Mouse (Mus musculus) forebrain, embryonic 11.5 days (tissue): ENCODE measurements at regions not wholly inside any gene's neighbourhood (a gene's known extent, or its start where the extent isn't known, plus 50 kb on each side); places are given as distances from the start of the nearest gene placed in this dataset.

ENCODE experiments used
- ATAC-seq: fragments of 200-750 bp; cut with Nextera tagmentation; replicated peaks from 2 replicates; pipeline ENCODE4 v1.8.0; 2017; ENCODE audit warnings: moderate TSS enrichment; ENCODE audit not compliant: low FRiP score
- DNase-seq: peaks from one replicate; pipeline ENCODE4 v3.0.0-alpha.2; 2017; ENCODE audit warnings: low spot score
- H3K27ac ChIP-seq: fragments of 300-500 bp; sonication (generic); 2 replicates; pipeline ENCODE4 v1.5.1; 2014; ENCODE audit warnings: low read depth, low read length
- H3K27me3 ChIP-seq: fragments of 300-500 bp; sonication (generic); 2 replicates; pipeline ENCODE4 v1.6.1; 2014; ENCODE audit warnings: mild to moderate bottlenecking, low read length, mixed read lengths; ENCODE audit not compliant: control insufficient read depth, insufficient read depth
- H3K36me3 ChIP-seq: fragments of 300-500 bp; sonication (generic); 2 replicates; pipeline ENCODE4 v1.6.1; 2014; ENCODE audit warnings: mild to moderate bottlenecking, low read length, moderate library complexity, mixed read lengths; ENCODE audit not compliant: control insufficient read depth, insufficient read depth
- H3K4me1 ChIP-seq: fragments of 300-500 bp; sonication (generic); replicated peaks from 2 replicates; pipeline ENCODE4 v1.6.1; 2014; ENCODE audit warnings: low read length, mixed read lengths; ENCODE audit not compliant: control insufficient read depth, insufficient read depth
- H3K4me2 ChIP-seq: fragments of 300-500 bp; sonication (generic); 2 replicates; pipeline ENCODE4 v1.6.1; 2014; ENCODE audit warnings: low read depth, mild to moderate bottlenecking, low read length, moderate library complexity, mixed read lengths; ENCODE audit not compliant: severe bottlenecking
- H3K4me3 ChIP-seq: fragments of 300-500 bp; sonication (generic); 2 replicates; pipeline ENCODE4 v1.5.1; 2014; ENCODE audit warnings: low read depth, low read length
- H3K9ac ChIP-seq: fragments of 300-500 bp; sonication (generic); 2 replicates; pipeline ENCODE4 v1.6.1; 2014; ENCODE audit warnings: low read length
- H3K9me3 ChIP-seq: fragments of 300-500 bp; sonication (generic); 2 replicates; pipeline ENCODE4 v1.6.1; 2016; ENCODE audit warnings: low read length, mixed read lengths; ENCODE audit not compliant: control insufficient read depth
- WGBS: fragments of 180-500 bp; shearing (Covaris S2); extraction: QIAGEN DNeasy Blood & Tissue Kit; methylation state at CpG from one replicate; pipeline ENCODE4 v1.1.7; 2014; 5-methylcytosine and 5-hydroxymethylcytosine counted together

DNA sequence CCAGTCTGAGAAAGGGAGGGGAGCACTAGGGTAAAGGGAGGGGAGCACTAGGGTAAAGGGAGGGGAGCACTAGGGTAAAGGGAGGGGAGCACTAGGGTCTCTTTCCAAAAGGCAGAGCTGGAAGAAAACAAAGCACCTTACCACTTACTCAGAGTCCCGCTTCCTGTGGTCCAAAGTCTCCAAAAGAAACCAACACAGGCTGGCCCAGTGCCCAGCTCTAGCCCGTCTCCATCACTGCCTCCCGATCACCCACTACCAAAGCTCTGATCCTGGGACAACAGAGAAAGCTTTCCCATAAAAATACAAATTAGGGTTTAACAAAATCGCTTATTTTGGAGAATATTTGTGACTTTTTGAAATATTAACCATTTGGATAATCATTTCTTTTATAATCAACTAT lies 188.4 kb upstream of the Ppp2r2d start:
- Histone ChIP-seq H3K27me3 (no peaks in the 10 kb centered on the region), H3K36me3 (no peaks in the 10 kb centered on the region), H3K4me1 (no peaks in the 10 kb centered on the region), H3K4me2 (no peak overlapping the region), H3K4me3 (no peak overlapping the region), H3K27ac (no peak overlapping the region), H3K9me3 (no peaks in the 10 kb centered on the region), H3K9ac (no peak overlapping the region)
- ATAC-seq (no peak), DNase-seq (no peak)
- WGBS, result 91% methylated on average over 4 of the region's 4 CpGs

DNA sequence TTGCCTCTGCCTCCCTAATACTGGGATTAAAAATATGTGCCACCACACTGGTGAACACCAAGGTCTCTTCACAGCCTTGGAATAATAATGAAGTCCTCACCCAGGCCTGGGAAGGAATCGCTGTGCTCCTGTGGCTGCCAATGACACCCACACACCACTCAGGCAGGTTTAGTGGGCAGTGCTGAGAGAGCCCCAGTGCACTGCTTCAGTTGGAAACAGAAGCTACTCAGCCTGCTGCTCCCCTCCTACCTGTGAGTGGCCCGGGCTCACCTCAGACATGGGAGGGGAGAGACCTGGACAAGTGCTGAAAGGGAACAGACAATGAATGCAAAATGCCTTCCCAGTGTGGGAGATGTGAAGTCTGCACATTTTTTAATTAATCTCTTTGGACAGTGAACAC lies 188.8 kb upstream of the Ppp2r2d start:
- Histone ChIP-seq H3K36me3 (no peaks in the 10 kb centered on the region), H3K9me3 (no peaks in the 10 kb centered on the region), H3K4me1 (no peaks in the 10 kb centered on the region), H3K4me2 (no peak overlapping the region), H3K9ac (no peak overlapping the region), H3K27me3 (no peaks in the 10 kb centered on the region), H3K4me3 (no peak overlapping the region), H3K27ac (no peak overlapping the region)
- ATAC-seq (no peak), DNase-seq (no peak)
- 88% methylated on average over 2 of the region's 2 CpGs for WGBS

DNA sequence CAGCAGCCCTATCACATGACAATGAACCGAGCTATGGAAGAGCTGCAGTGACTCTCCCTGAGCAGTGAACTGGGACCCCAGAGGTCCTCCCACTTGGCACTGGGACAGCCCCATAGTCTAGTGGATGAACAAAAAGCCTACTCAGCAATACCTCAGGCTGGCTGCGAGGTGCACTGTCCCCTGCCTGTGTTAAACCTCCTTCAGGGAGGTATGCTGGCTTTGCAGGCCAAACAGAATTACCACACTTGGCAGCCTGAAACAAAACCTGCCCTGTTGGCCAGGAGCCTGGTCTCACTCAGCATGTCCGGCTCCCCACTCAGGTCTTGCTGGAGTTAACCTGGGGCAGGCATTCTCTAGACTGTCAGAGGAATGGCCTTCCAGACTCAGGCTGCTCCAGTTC lies 189.9 kb upstream of the Ppp2r2d start:
- Histone ChIP-seq H3K36me3 (no peaks in the 10 kb centered on the region), H3K27me3 (no peaks in the 10 kb centered on the region), H3K4me2 (no peak overlapping the region), H3K4me3 (no peak overlapping the region), H3K27ac (no peak overlapping the region), H3K4me1 (no peaks in the 10 kb centered on the region), H3K9ac (no peak overlapping the region), H3K9me3 (no peaks in the 10 kb centered on the region)
- DNase-seq (no peak), ATAC-seq (no peak)
- WGBS, result 75% methylated on average over 3 of the region's 3 CpGs

DNA sequence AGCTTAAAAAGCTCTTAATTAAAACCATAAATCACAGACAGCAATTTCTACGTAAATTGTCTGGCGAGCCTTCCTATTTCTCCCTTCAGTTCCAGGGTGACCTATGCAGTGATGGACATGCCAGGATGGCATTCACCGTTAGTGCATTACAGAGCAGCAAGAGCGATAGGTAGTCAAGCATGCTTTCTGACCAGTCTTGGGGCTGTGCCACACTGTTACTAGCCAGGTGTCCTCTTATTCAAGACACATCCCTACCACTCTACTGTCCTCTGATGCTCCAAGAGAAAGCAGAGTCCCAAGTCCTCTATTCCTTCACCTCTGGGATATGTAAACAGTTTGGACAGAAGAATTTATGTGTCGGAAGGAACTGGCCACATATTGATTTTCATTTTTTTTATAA lies 194.9 kb upstream of the Ppp2r2d start:
- no peak overlapping the region for H3K4me2 ChIP-seq
- H3K9ac ChIP-seq, result no peak overlapping the region
- no peak for DNase-seq
- H3K4me1 ChIP-seq, result no peaks in the 10 kb centered on the region
- no peak overlapping the region for H3K27ac ChIP-seq
- no peaks in the 10 kb centered on the region for H3K36me3 ChIP-seq
- H3K9me3 ChIP-seq, result no peaks in the 10 kb centered on the region
- no peak for ATAC-seq
- H3K27me3 ChIP-seq, result no peaks in the 10 kb centered on the region
- no peak overlapping the region for H3K4me3 ChIP-seq
- 93% methylated on average over 5 of the region's 5 CpGs for WGBS

DNA sequence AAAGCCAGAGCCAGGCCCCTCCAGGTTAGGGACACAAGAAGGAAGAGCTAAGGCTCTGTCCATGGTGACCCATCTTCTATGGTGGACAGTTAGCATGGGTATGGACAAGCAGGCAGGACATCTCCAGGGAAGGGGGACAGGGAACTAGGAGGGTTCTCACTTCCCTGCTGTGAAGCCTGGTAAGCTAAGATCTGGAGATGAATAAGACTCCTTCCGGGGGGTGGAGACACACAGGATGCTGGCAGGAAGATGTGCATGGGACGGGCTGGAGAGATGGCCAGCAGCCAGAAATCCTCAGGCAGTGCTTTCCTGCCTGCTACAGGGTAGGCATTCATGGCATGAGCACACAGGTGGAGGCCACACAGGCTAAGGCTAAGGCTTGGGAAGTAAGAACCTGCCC lies 198.2 kb upstream of the Ppp2r2d start:
- Histone ChIP-seq H3K4me2 (no peak overlapping the region), H3K4me1 (no peaks in the 10 kb centered on the region), H3K27ac (no peak overlapping the region), H3K27me3 (no peaks in the 10 kb centered on the region), H3K9ac (no peak overlapping the region), H3K36me3 (no peaks in the 10 kb centered on the region), H3K4me3 (no peak overlapping the region), H3K9me3 (no peaks in the 10 kb centered on the region)
- no peak for DNase-seq
- WGBS, result 86% methylated on average over 2 of the region's 2 CpGs
- ATAC-seq, result no peak

DNA sequence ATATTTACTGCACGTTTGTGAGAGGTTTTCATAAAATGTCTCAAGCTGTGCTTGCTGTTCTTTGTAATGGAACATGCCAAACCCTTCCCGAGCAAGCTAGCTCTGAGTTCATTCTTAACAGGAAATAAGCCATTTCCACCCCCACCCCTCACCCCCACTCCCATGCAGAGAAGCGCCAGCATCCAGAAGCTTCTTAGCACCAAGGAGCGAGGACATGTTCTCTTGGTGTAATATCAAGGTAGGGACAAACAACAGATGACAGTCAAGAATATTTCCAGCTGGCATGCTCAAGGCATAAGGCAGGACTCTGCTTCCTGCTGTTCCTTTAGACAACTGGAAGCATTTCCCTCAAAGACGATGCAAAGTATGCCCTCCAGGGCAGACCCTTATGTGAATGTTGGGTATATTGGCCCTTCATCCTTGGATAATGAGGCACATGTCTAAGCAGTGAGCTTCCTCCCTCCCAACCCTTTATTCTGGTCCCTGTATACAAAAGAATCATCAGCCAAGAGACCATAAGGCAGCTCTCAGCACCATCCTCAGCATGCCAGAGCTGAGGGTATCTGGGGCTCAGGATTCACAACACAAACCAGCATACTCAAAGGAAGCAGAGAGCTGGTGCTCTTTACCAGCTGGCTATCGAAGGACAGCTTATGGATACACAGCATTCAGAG lies 205.2 kb upstream of the Ppp2r2d start:
- H3K9ac ChIP-seq, result no peak overlapping the region
- no peak overlapping the region for H3K4me2 ChIP-seq
- no peaks in the 10 kb centered on the region for H3K27me3 ChIP-seq
- no peak overlapping the region for H3K4me3 ChIP-seq
- no peaks in the 10 kb centered on the region for H3K4me1 ChIP-seq
- H3K36me3 ChIP-seq, result no peaks in the 10 kb centered on the region
- no peaks in the 10 kb centered on the region for H3K9me3 ChIP-seq
- WGBS, result 79% methylated on average over 6 of the region's 6 CpGs
- ATAC-seq (no peak), DNase-seq (no peak)
- no peak overlapping the region for H3K27ac ChIP-seq

DNA sequence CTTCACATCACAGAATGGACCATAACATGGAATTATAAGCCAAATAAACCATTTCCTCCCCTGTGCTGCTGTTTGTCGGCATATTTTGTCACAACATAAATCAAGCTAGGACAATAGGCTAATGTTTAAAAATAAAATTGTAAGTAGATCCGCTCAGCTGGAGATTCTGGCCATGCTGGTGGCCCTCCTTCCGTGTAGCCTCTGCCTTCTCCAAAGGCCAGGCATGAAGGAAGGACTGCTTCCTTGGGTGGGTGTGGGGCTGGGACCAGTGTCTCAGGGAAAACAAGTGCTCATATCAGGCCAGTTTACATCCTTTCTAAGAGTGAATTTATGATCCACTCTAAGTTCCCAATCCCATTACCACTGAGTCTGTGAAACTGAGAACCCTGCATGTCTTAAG lies 206.3 kb upstream of the Ppp2r2d start:
- ATAC-seq, result no peak
- no peaks in the 10 kb centered on the region for H3K36me3 ChIP-seq
- no peaks in the 10 kb centered on the region for H3K9me3 ChIP-seq
- no peaks in the 10 kb centered on the region; the same call in 1 of the 2 replicates for H3K27me3 ChIP-seq
- no peak overlapping the region for H3K9ac ChIP-seq
- H3K27ac ChIP-seq, result no peak overlapping the region
- no peaks in the 10 kb centered on the region for H3K4me1 ChIP-seq
- DNase-seq, result no peak
- WGBS, result 90% methylated on average over 3 of the region's 3 CpGs
- no peak overlapping the region for H3K4me2 ChIP-seq
- H3K4me3 ChIP-seq, result no peak overlapping the region

DNA sequence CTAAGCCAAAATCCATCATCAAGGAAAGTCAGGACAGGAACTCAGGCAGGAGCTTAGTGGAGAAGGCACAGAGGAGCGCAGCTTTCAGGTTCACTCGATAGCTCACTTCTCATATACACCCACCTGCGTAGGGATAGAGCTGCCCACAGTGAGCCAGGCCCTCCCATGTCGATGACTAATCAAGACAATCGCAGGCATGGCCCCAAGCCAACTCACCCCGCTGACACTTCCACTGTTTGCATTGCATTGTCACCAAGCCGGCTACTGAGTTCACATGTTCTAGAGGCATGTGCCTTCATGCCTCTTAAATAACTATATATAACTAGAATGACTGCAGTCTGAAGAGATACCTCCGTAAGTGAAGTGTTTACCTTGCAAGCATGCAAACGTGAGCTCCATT lies 219.8 kb upstream of the Ppp2r2d start:
- Histone ChIP-seq H3K4me1 (no peaks in the 10 kb centered on the region), H3K9me3 (no peaks in the 10 kb centered on the region), H3K4me2 (no peak overlapping the region), H3K27ac (no peak overlapping the region), H3K27me3 (no peaks in the 10 kb centered on the region), H3K4me3 (no peak overlapping the region), H3K9ac (no peak overlapping the region), H3K36me3 (no peaks in the 10 kb centered on the region)
- no peak for DNase-seq
- WGBS, result 84% methylated on average over 9 of the region's 9 CpGs
- no peak for ATAC-seq

DNA sequence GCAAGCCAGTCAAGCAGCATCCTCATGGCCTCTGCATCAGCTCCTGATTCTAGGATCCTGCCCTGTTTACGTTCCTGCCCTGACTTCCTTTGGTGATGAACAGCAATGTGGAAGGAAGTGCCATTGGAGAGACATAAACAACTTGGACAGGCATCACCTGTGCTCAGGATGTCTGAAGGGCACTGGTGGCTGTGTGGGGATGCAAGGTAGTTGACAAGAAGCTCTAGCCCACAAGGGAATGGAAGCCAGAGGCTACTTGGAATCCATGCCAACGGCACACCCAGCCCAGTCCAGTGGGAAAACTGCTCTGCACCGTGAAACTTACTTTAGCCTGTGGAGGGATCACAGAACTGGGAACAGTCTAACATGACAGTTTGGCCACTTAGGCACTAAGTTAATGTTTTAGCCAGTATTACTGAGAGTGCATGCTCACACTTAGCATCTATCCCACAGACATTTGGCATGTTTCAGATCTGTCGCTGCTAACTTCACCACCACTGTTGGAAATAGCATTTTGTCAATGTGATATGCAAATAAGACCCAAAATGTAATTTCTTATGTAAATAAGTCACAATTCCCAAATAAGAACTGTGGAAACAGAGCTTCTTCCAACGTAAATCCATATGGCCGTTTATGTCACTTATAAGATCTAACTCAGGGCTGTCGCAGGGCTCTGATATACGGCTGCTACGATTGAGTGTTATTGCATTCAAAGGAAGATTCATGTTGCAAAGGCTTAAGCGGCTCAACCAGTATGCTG lies 223.5 kb upstream of the Tcerg1l start:
- no peak overlapping the region for H3K9ac ChIP-seq
- DNase-seq, result no peak
- no peak overlapping the region for H3K27ac ChIP-seq
- no peaks in the 10 kb centered on the region for H3K36me3 ChIP-seq
- no peaks in the 10 kb centered on the region for H3K4me1 ChIP-seq
- WGBS, result 93% methylated on average over 10 of the region's 10 CpGs
- no peak for ATAC-seq
- H3K4me3 ChIP-seq, result no peak overlapping the region
- H3K9me3 ChIP-seq, result no peaks in the 10 kb centered on the region
- H3K27me3 ChIP-seq, result no peaks in the 10 kb centered on the region
- no peak overlapping the region for H3K4me2 ChIP-seq
